Mouse (Mus musculus): Measurements from ENCODE around the gene Cacna1b.

The Cacna1b gene

GRCm38 (mm10) chr2:24763115-24763557, at the start of gene Cacna1b:
Gene Cacna1b (minus strand): TSS chr2:24763152.
- DNase-seq = peak; percentile 96

- no peak for DNase-seq
These were observed 46.8 kb upstream of the Cacna1b start for GRCm38 (mm10) chr2:24809746-24810145.

GRCm38 (mm10) chr2:24807691-24808090, 44.7 kb upstream of the Cacna1b start:
- DNase-seq = no peak

- no peak for DNase-seq
These were observed 44.1 kb upstream of the Cacna1b start for GRCm38 (mm10) chr2:24807036-24807435.

- no peak for DNase-seq
These were observed 43.2 kb upstream of the Cacna1b start for GRCm38 (mm10) chr2:24806143-24806542.

GRCm38 (mm10) chr2:24805621-24806020, 42.7 kb upstream of the Cacna1b start:
- DNase-seq = no peak

GRCm38 (mm10) chr2:24796833-24797457, 34.0 kb upstream of the Cacna1b start:
- no peak for DNase-seq

- no peak for DNase-seq
These were observed 24.3 kb upstream of the Cacna1b start for GRCm38 (mm10) chr2:24787250-24787649.

GRCm38 (mm10) chr2:24781253-24781652, 18.3 kb upstream of the Cacna1b start:
- DNase-seq = no peak

GRCm38 (mm10) chr2:24776831-24777230, 13.9 kb upstream of the Cacna1b start:
- no peak for DNase-seq

- no peak for DNase-seq
These were observed 13.1 kb upstream of the Cacna1b start for GRCm38 (mm10) chr2:24775951-24776587.

- no peak for DNase-seq
These were observed 11.9 kb upstream of the Cacna1b start for GRCm38 (mm10) chr2:24774832-24775231.

- no peak for DNase-seq
These were observed 7.9 kb upstream of the Cacna1b start for GRCm38 (mm10) chr2:24770861-24771260.

GRCm38 (mm10) chr2:24762446-24762960, 449 bp downstream of the Cacna1b start:
- peak; percentile 62 for DNase-seq

- DNase-seq = peak; percentile 71
These were observed 968 bp downstream of the Cacna1b start for GRCm38 (mm10) chr2:24761923-24762445.

GRCm38 (mm10) chr2:24755276-24755675, 7.7 kb downstream of the Cacna1b start:
- peak; percentile 65 for DNase-seq

- DNase-seq = no peak
These were observed 10.4 kb downstream of the Cacna1b start for GRCm38 (mm10) chr2:24752599-24752998.

- DNase-seq = no peak
These were observed 12.9 kb downstream of the Cacna1b start for GRCm38 (mm10) chr2:24750051-24750450.

GRCm38 (mm10) chr2:24747878-24748277, 15.1 kb downstream of the Cacna1b start:
- no peak for DNase-seq

GRCm38 (mm10) chr2:24739701-24740100, 23.3 kb downstream of the Cacna1b start:
- no peak for DNase-seq

- no peak for DNase-seq
These were observed 29.8 kb downstream of the Cacna1b start for GRCm38 (mm10) chr2:24733157-24733556.

GRCm38 (mm10) chr2:24725865-24726264, 37.1 kb downstream of the Cacna1b start:
- DNase-seq = no peak

- no peak for DNase-seq
These were observed 43.1 kb downstream of the Cacna1b start for GRCm38 (mm10) chr2:24719645-24720379.

Data from right cerebral cortex, postnatal 4 days (tissue).